Mouse (Mus musculus): ENCODE results near the gene Hfe2.

DNA sequence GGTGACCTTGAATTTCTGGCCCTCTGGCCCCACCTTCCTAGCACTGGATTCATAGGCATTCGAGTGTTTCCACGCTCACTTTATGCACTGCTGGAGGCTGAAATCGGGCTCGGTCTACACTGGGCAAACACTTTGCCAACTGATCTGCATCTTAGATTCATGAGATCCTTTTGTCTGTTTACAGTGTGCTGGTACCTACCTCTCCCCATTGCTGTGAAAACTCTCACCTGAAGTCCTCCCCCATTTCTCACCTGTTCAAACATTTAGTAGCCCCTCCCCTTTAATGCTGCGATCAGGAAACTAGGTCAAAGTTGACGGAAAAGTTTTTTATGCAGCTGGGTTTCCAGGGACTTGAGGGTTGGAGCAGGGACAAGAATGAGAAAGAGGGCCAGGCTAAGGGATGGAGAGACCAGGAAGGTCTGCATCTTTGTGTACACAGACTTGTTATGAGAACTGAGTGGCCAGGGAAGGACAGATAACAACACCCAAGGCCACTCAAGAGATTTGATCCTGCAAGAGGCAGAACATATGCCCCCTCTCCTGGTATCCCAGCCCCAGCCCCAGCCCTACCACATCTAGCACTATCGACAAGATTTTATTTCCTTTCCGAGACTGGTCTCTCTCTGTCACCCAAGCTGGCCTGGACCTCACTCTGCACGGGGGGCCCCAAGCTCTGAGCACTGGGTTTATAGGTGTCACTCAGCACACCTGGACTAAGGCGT, 39.1 kb downstream of the Hfe2 start:
- TF ChIP-seq CTCF (IDR thresholded peaks at IDR 0.05; ENCODE audit: low read depth) (no peak), EP300 (optimal IDR thresholded peaks at IDR 0.05) (no peak)
